Mouse (Mus musculus) myocyte (in vitro differentiated cells): Measurements from ENCODE around the gene Synpo2l.

ENCODE experiments used
- E2F4 ChIP-seq: IDR thresholded peaks from one replicate; pipeline ENCODE4 v1.6.1; 2011; ENCODE audit warnings: mild to moderate bottlenecking, control low read depth, moderate library complexity; ENCODE audit not compliant: insufficient read depth
- MYOG ChIP-seq, 3 experiments: IDR thresholded peaks; one replicate each; pipeline ENCODE4 v1.6.1; 2011; ENCODE audit warnings: control low read depth in 2 of 3, low read depth in 2 of 3, mild to moderate bottlenecking in 2 of 3; ENCODE audit not compliant: insufficient read length in 2 of 3, control insufficient read depth in 1 of 3, insufficient read depth in 1 of 3
- POLR2A ChIP-seq: IDR thresholded peaks from one replicate; pipeline ENCODE4 v1.6.1; 2011; ENCODE audit warnings: low read depth, mild to moderate bottlenecking, control low read depth, moderate library complexity; ENCODE audit not compliant: insufficient read length
- SRF ChIP-seq: IDR thresholded peaks from one replicate; pipeline ENCODE4 v1.6.1; 2011; ENCODE audit warnings: low read depth; ENCODE audit not compliant: control insufficient read depth, insufficient read length
- TCF12 ChIP-seq: IDR thresholded peaks from one replicate; pipeline ENCODE4 v1.6.1; 2011; ENCODE audit warnings: mild to moderate bottlenecking, control low read depth; ENCODE audit not compliant: poor library complexity, insufficient read depth, severe bottlenecking
- USF1 ChIP-seq: IDR thresholded peaks from one replicate; pipeline ENCODE4 v1.6.1; 2011; ENCODE audit warnings: low read depth, mild to moderate bottlenecking, control low read depth, moderate library complexity

DNA sequence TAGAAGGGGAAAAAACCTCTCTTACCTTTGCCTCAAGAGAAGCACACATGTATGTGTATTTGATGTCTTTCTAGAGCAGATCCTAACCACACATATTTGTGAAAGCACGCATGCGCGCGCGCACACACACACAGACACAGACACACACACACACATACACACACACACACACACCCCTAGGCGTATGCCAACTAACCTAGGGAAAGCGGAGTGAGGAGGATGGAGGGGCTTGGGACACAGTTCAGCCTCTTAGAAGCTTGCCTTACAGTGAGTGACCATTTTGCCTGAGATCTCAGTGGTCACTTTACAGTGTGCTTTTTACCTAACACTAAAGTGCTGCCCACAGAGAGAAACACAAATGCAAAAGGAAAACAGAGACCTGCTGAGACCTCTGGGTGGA, 8.5 kb downstream of the Synpo2l start:
- TF ChIP-seq MYOG (IDR thresholded peaks at IDR 0.05; ENCODE audit: control insufficient read depth in 1 of 3, insufficient read depth in 1 of 3, insufficient read length in 2 of 3, low read depth in 2 of 3): no peak
- no peak for TF ChIP-seq TCF12
- TF ChIP-seq E2F4: no peak
- TF ChIP-seq POLR2A: peak; percentile 45
- TF ChIP-seq USF1: no peak
- no peak for TF ChIP-seq SRF
